Mouse (Mus musculus): ENCODE results near the gene Plek.

DNA sequence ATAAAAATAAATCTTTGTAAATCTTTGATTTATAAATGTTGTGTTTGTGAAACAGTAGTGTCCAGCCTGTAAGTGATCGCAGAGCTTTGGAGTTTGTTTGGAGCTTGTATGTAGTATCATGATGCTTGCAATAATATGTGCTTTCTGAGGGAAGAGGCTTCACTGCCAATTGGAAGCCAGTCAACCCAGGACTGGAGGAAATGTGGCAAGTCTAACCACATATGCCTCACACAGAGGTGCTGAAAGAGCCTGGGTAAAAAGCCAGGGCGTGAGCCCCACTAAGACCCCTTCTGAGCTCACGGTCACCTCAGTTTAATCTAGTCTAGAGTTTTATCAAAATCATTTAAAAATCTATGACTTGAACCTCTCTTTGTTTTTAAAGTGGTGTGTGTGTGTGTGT, 31.3 kb upstream of the Plek start:
- TF ChIP-seq CTCF (IDR thresholded peaks at IDR 0.05; ENCODE audit: control insufficient read depth, insufficient read depth, low read length) (no peak), POLR2A (IDR thresholded peaks at IDR 0.05; ENCODE audit: borderline replicate concordance, control insufficient read depth, low read depth, low read length) (no peak)
